Mouse (Mus musculus): ENCODE data around the gene Sphk2. TPM values are rescaled to one million over a fixed set of nuclear protein-coding genes. Genes with fewer than 3 reads are reported as not detected.

The Sphk2 gene
- polyA plus RNA-seq, 1 experiment from 2014 or later: 25.6 TPM

DNA sequence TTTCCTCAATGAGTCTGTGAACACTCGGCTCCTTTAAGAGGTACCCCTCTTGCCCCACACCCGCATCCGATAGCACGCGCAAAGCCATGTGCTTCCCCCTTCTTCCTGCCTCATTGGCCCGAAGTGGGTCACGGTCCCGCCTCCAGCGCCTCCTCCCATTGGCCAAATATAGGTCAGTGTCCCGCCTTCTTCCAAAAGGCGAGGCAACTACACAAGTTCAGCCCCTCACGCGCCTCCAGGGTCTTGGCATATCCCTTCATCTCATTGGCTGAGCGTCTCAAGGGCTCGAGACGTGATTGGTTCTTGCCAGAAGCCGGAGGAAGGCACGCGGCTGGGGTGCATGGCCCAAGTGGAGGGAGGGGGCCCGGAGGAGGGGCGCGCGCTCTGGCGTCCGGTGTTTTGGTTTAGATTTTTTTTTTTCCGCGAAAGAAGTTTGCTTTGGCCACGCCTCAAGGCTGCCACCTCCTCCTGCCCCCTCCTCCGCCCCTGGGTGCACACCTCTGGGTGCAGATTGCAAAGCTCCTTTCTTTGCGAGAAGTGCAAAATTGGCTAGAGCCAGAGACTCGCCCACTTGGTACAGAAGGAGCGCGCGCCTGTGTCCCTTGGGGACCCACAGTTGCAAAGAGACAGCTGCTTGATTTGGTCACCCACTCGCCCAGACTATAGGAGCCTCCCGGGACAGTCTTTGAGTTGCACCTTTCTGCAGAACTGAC, 12.9 kb downstream of the Sphk2 start, which contains the start of gene Dbp:
TSS of gene Dbp (plus strand) at position 359 of the 713 bp plus-strand sequence.
- H3K36me3 ChIP-seq (ENCODE audit: control insufficient read depth, insufficient read depth, low read length): no peaks in the 10 kb centered on the region
- ATAC-seq (replicated peaks; ENCODE audit: low FRiP score) (peak; percentile 85), DNase-seq (ENCODE audit: low spot score) (peak; percentile 94)
- no peaks in the 10 kb centered on the region for H3K9me3 ChIP-seq (ENCODE audit: control insufficient read depth, low read length)
- peak within 1 kb of the TSS; percentile 69 for H3K4me3 ChIP-seq (ENCODE audit: low read depth, low read length)
- peak within 1 kb of the TSS; percentile 100 for H3K4me2 ChIP-seq
- peak within 1 kb of the TSS; percentile 62 for H3K9ac ChIP-seq (ENCODE audit: low read depth, low read length)
- H3K27ac ChIP-seq (ENCODE audit: low read depth, low read length): peak within 1 kb of the TSS; percentile 82
- H3K27me3 ChIP-seq (replicated peaks; ENCODE audit: control insufficient read depth, insufficient read depth, low read length): peaks cover 18% of the 10 kb centered on the region
- under 1% methylated on average over 36 of the region's 36 CpGs for WGBS
- peaks cover 44% of the 10 kb centered on the region for H3K4me1 ChIP-seq (replicated peaks; ENCODE audit: control insufficient read depth, insufficient read depth, low read length)

DNA sequence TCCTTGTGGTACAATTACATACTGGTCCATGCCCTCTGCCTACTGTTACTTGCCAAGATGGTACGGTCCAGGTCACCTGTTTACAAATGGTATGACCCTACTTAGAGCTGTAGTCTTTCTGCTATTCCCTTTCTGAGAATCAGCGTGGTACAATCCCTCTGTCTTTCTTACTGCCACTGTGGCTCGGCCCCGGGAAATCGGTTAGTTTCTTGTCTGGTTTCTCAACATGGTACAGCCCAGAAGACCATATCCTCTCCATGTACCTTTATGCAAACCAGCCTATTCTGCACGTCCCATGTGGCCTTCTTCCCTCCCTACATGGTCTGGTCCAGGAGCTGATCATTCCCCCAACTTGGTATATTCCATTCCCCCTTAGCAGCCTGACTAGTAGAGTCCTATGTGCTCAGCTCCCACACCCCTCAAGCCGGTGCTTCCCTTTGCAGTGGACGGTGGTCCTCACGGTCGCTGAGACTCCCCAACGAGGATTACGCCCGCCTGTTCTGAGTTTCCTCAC, 13.7 kb downstream of the Sphk2 start:
- Histone ChIP-seq H3K4me3 (ENCODE audit: low read depth, low read length) (peak overlapping the region; percentile 45), H3K27ac (ENCODE audit: low read depth, low read length) (peak overlapping the region; percentile 79), H3K36me3 (ENCODE audit: control insufficient read depth, insufficient read depth, low read length) (no peaks in the 10 kb centered on the region), H3K9me3 (ENCODE audit: control insufficient read depth, low read length) (no peaks in the 10 kb centered on the region), H3K4me1 (replicated peaks; ENCODE audit: control insufficient read depth, insufficient read depth, low read length) (peaks cover 48% of the 10 kb centered on the region), H3K27me3 (replicated peaks; ENCODE audit: control insufficient read depth, insufficient read depth, low read length) (peaks cover 26% of the 10 kb centered on the region), H3K4me2 (peak overlapping the region; percentile 100), H3K9ac (ENCODE audit: low read depth, low read length) (peak overlapping the region; percentile 62)
- ATAC-seq (replicated peaks; ENCODE audit: low FRiP score) (peak; percentile 48), DNase-seq (ENCODE audit: low spot score) (peak; percentile 76)
- WGBS: 3% methylated on average over 13 of the region's 13 CpGs

- Histone ChIP-seq H3K4me3 (ENCODE audit: low read depth, low read length) (peak overlapping the region; percentile 45), H3K9me3 (ENCODE audit: control insufficient read depth, low read length) (no peaks in the 10 kb centered on the region), H3K4me1 (replicated peaks; ENCODE audit: control insufficient read depth, insufficient read depth, low read length) (peaks cover 47% of the 10 kb centered on the region), H3K9ac (ENCODE audit: low read depth, low read length) (peak overlapping the region; percentile 62), H3K36me3 (ENCODE audit: control insufficient read depth, insufficient read depth, low read length) (no peaks in the 10 kb centered on the region), H3K27me3 (replicated peaks; ENCODE audit: control insufficient read depth, insufficient read depth, low read length) (peaks cover 31% of the 10 kb centered on the region), H3K4me2 (peak overlapping the region; percentile 100), H3K27ac (ENCODE audit: low read depth, low read length) (peak overlapping the region; percentile 79)
- WGBS: 57% methylated on average over 12 of the region's 12 CpGs
- DNase-seq (ENCODE audit: low spot score) (no peak), ATAC-seq (replicated peaks; ENCODE audit: low FRiP score) (no peak)
These were observed 14.2 kb downstream of the Sphk2 start for GRCm38 (mm10) chr7:45703521-45704033.

DNA sequence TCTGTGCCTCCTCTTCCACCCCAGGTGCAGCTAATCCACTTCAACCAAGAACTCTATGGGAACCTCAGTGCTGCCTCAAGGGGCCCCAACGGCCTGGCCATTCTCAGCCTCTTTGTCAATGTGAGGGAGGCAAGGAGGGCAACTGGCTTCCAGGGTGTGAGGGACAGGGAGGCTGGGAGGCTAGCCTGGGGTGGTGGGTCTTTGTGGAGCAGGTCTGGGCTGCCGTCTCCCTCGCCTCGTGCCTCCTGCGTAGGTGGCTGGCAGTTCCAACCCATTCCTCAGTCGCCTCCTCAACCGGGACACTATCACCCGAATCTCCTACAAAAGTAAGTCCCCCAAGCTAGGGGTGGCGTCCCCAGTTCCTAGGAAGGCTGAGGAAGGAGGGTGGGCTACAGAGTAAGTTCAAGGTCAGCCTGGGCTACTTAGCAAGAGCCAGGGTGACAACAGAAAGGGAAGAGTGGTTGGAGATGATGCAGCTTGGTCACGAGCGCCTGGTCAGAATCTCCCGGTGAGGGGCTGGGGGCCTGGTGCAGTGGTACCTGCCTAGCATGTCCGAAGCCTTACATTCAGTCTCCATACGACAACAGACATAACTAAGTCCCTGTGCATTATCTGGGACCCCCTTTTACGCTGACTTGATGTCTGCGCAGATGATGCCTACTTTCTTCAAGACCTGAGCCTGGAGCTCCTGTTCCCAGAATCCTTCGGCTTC, 14.8 kb downstream of the Sphk2 start:
- Histone ChIP-seq H3K9ac (ENCODE audit: low read depth, low read length) (no peak overlapping the region; the same call in 1 of the 2 replicates), H3K27me3 (replicated peaks; ENCODE audit: control insufficient read depth, insufficient read depth, low read length) (peaks cover 36% of the 10 kb centered on the region), H3K4me2 (no peak overlapping the region)

DNA sequence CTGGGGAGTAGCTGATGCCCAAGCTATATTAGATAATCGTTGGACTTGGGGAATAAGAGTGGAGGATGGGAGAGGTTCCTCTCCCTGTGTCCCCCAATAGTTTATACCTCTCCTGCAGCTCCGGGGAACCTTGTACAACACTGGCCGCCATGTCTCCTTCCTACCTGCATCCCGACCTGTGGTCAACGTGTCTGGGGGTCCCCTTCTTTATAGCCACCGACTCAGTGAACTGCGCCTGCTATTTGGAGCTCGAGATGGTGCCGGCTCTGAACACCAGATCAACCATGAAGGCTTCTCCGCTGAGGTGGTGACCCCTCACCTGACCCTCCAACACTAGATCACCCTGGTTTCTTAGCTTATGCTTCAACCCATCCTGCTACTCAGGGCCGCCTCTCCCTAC, 15.5 kb downstream of the Sphk2 start:
- Histone ChIP-seq H3K27me3 (replicated peaks; ENCODE audit: control insufficient read depth, insufficient read depth, low read length) (peaks cover 38% of the 10 kb centered on the region), H3K9me3 (ENCODE audit: control insufficient read depth, low read length) (no peaks in the 10 kb centered on the region), H3K4me3 (ENCODE audit: low read depth, low read length) (no peak overlapping the region), H3K4me1 (replicated peaks; ENCODE audit: control insufficient read depth, insufficient read depth, low read length) (peaks cover 34% of the 10 kb centered on the region), H3K4me2 (no peak overlapping the region), H3K9ac (ENCODE audit: low read depth, low read length) (no peak overlapping the region), H3K36me3 (ENCODE audit: control insufficient read depth, insufficient read depth, low read length) (no peaks in the 10 kb centered on the region), H3K27ac (ENCODE audit: low read depth, low read length) (no peak overlapping the region)
- WGBS: 77% methylated on average over 11 of the region's 11 CpGs
- no peak for DNase-seq (ENCODE audit: low spot score)
- ATAC-seq (replicated peaks; ENCODE audit: low FRiP score): no peak

More for the DNA sequence above, 14.8 kb downstream of the Sphk2 start:
- Histone ChIP-seq H3K36me3 (ENCODE audit: control insufficient read depth, insufficient read depth, low read length) (no peaks in the 10 kb centered on the region), H3K9me3 (ENCODE audit: control insufficient read depth, low read length) (no peaks in the 10 kb centered on the region), H3K4me3 (ENCODE audit: low read depth, low read length) (no peak overlapping the region), H3K27ac (ENCODE audit: low read depth, low read length) (no peak overlapping the region), H3K4me1 (replicated peaks; ENCODE audit: control insufficient read depth, insufficient read depth, low read length) (peaks cover 41% of the 10 kb centered on the region)
- ATAC-seq (replicated peaks; ENCODE audit: low FRiP score) (no peak), DNase-seq (ENCODE audit: low spot score) (no peak)
- WGBS: 83% methylated on average over 17 of the region's 17 CpGs

DNA sequence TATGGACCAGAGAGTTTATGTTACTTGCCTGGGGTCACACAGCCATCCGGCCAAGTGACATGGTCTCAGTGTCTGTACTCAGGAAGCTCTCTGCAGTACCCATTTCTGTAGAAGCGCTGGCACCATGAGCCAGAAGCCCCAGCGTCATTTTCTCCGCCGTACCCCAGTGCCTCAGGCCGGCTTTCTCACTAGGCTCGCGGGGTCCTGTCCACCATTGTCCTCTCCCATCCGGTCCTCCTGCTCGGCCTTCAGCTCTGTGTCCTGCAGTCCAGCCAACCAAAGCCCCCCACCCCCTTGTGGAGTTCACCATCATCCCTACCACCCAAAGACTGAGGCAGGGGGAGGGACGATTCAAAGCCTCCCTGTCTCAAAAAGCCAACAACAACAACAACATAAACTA, 16.2 kb downstream of the Sphk2 start:
- ATAC-seq (replicated peaks; ENCODE audit: low FRiP score) (no peak), DNase-seq (ENCODE audit: low spot score) (no peak)
- no peak overlapping the region for H3K27ac ChIP-seq (ENCODE audit: low read depth, low read length)
- no peaks in the 10 kb centered on the region for H3K9me3 ChIP-seq (ENCODE audit: control insufficient read depth, low read length)
- H3K4me1 ChIP-seq (replicated peaks; ENCODE audit: control insufficient read depth, insufficient read depth, low read length): peaks cover 30% of the 10 kb centered on the region
- no peak overlapping the region for H3K4me2 ChIP-seq
- no peak overlapping the region for H3K4me3 ChIP-seq (ENCODE audit: low read depth, low read length)
- no peaks in the 10 kb centered on the region for H3K36me3 ChIP-seq (ENCODE audit: control insufficient read depth, insufficient read depth, low read length)
- 81% methylated on average over 11 of the region's 11 CpGs for WGBS
- H3K9ac ChIP-seq (ENCODE audit: low read depth, low read length): no peak overlapping the region; the same call in 1 of the 2 replicates
- H3K27me3 ChIP-seq (replicated peaks; ENCODE audit: control insufficient read depth, insufficient read depth, low read length): peaks cover 38% of the 10 kb centered on the region

- ATAC-seq (replicated peaks; ENCODE audit: low FRiP score): no peak
- Histone ChIP-seq H3K36me3 (ENCODE audit: control insufficient read depth, insufficient read depth, low read length) (no peaks in the 10 kb centered on the region), H3K27me3 (replicated peaks; ENCODE audit: control insufficient read depth, insufficient read depth, low read length) (peaks cover 38% of the 10 kb centered on the region), H3K4me2 (no peak overlapping the region), H3K4me1 (replicated peaks; ENCODE audit: control insufficient read depth, insufficient read depth, low read length) (peaks cover 25% of the 10 kb centered on the region), H3K9me3 (ENCODE audit: control insufficient read depth, low read length) (no peaks in the 10 kb centered on the region), H3K9ac (ENCODE audit: low read depth, low read length) (peak overlapping the region; percentile 20; the same call in 1 of the 2 replicates), H3K4me3 (ENCODE audit: low read depth, low read length) (no peak overlapping the region), H3K27ac (ENCODE audit: low read depth, low read length) (no peak overlapping the region)
- DNase-seq (ENCODE audit: low spot score): no peak
- 36% methylated on average over 11 of the region's 11 CpGs for WGBS
These were observed 16.7 kb downstream of the Sphk2 start for GRCm38 (mm10) chr7:45701072-45701471.

- ATAC-seq (replicated peaks; ENCODE audit: low FRiP score) (no peak), DNase-seq (ENCODE audit: low spot score) (no peak)
- Histone ChIP-seq H3K27me3 (replicated peaks; ENCODE audit: control insufficient read depth, insufficient read depth, low read length) (peaks cover 38% of the 10 kb centered on the region), H3K4me2 (peak overlapping the region; percentile 57), H3K9me3 (ENCODE audit: control insufficient read depth, low read length) (no peaks in the 10 kb centered on the region), H3K9ac (ENCODE audit: low read depth, low read length) (no peak overlapping the region), H3K4me1 (replicated peaks; ENCODE audit: control insufficient read depth, insufficient read depth, low read length) (peaks cover 19% of the 10 kb centered on the region), H3K27ac (ENCODE audit: low read depth, low read length) (no peak overlapping the region), H3K36me3 (ENCODE audit: control insufficient read depth, insufficient read depth, low read length) (no peaks in the 10 kb centered on the region), H3K4me3 (ENCODE audit: low read depth, low read length) (peak overlapping the region; percentile 39)
- WGBS: 3% methylated on average over 19 of the region's 20 CpGs
These were observed 17.3 kb downstream of the Sphk2 start for GRCm38 (mm10) chr7:45700301-45701015.

Data from liver, embryonic 11.5 days (tissue).